Mouse (Mus musculus): ENCODE data around the gene Shq1. TPM values are rescaled to one million over a fixed set of nuclear protein-coding genes. Genes with fewer than 3 reads are reported as not detected.

The Shq1 gene
- total RNA-seq (2023) = 3.0 and 4.2 TPM in 2 replicates

DNA sequence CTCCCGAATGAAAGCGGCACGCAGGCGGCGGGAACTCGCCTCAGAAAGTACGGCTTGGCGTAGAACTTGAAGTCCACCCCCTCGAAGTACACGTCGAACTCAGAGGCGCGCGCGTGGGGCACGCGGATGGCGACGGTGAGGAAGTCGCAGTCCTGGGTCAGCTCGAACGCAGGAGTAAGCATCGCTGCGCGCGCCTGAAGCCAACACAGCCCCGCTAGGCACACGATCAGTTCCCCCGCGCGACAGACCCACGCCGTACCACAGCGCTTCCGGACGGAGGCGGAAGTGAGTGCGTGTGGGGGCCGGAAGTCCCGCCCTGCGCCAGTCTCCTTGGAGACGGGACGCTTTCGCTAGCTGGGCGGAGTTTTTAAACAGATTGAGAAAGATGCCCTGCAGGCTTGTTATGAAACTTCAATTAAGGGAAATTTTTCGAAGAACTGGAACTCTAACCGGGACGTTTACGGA is at the start of gene Shq1:
TSS of gene Shq1 (minus strand) at position 278 of the 465 bp plus-strand sequence.

DNA sequence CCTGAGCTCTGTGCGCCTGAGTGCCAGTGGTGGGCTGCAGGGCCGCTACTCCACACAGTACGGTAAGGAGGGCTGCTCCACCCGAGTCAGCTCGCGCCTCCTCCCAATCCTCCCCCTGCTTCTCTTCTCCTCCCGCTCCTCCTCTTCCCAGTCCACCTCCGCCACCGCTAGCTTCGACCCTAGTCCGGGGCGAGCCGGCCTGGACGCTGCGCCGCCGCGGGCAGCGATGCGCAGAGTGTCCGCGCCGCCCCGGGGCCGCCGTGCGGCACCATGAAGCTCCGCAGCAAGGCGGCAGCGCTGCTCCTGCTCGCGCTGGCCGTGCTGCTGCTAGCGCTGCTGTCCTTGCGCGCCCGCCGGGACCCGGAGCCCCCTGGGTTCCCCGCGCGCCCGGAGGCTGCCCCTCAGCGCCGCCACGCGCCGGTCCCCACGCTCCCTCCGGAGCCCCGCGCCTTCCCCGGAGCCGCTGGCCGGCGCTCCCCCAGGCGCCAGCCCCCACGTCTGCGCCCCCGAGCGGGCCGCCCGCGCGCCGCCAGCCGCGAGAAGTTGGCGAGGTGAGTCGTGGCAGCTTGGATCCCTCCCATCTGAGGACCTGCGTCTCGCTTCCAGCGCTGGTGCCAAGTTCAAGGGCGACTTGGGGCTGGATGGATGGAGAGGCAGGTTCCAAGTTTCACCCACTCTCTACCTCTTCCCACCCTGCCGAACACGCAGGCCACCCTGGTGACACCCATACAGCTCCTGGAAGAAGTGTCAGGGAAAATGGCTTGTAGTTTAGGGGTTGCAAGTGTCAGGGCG is 33.8 kb upstream of the Shq1 start, which contains the start of gene Gxylt2:
TSS of gene Gxylt2 (plus strand) at position 161 of the 792 bp plus-strand sequence.

Other genes with a start within 250 kb of the Shq1 start
- gene Gxylt2, start 33.6 kb upstream of the Shq1 start, total RNA-seq (2023) = 0.09 and 0.14 TPM in 2 replicates
- gene Ppp4r2, start 162.5 kb upstream of the Shq1 start, total RNA-seq (2023) = 59.4 and 65.4 TPM in 2 replicates

All from neutrophil, adult 65 days (primary cell).